Mouse (Mus musculus): ENCODE measurements around the gene Prpf19. TPM values are rescaled to one million over a fixed set of nuclear protein-coding genes. Genes with fewer than 3 reads are reported as not detected.

Prpf19 gene
- polyA plus RNA-seq, 1 experiment: 222 TPM

- H3K4me3 ChIP-seq: no peak overlapping the region
- H3K79me2 ChIP-seq (ENCODE audit: control insufficient read depth, insufficient read depth): no peaks in the 10 kb centered on the region
- no peak overlapping the region for H3ac ChIP-seq (ENCODE audit: control insufficient read depth, insufficient read length)
- no peaks in the 10 kb centered on the region for H3K36me3 ChIP-seq (ENCODE audit: control insufficient read depth, insufficient read depth)
- H3K27me3 ChIP-seq (ENCODE audit: control insufficient read depth, insufficient read depth, insufficient read length): peaks cover 10% of the 10 kb centered on the region
- TF ChIP-seq MYOG (IDR thresholded peaks at IDR 0.05; ENCODE audit: control insufficient read depth in 1 of 3, insufficient read depth in 1 of 3, insufficient read length in 2 of 3, low read depth in 2 of 3) (no peak), CEBPB (IDR thresholded peaks at IDR 0.05; ENCODE audit: insufficient read depth, poor library complexity, severe bottlenecking) (no peak), MAX (IDR thresholded peaks at IDR 0.05; ENCODE audit: low read depth) (no peak), USF1 (IDR thresholded peaks at IDR 0.05; ENCODE audit: low read depth) (no peak), REST (IDR thresholded peaks at IDR 0.05; ENCODE audit: insufficient read depth, insufficient read length) (no peak), E2F4 (IDR thresholded peaks at IDR 0.05; ENCODE audit: insufficient read depth) (no peak), POLR2AphosphoS2 (IDR thresholded peaks at IDR 0.05; ENCODE audit: insufficient read length, low read depth) (no peak), SRF (IDR thresholded peaks at IDR 0.05; ENCODE audit: control insufficient read depth, insufficient read length, low read depth) (no peak), MYOD1 (IDR thresholded peaks at IDR 0.05; ENCODE audit: control insufficient read depth in 1 of 3, insufficient read length in 2 of 3, low read depth in 2 of 3) (no peak), TCF12 (IDR thresholded peaks at IDR 0.05; ENCODE audit: insufficient read depth, poor library complexity, severe bottlenecking) (no peak), TCF3 (IDR thresholded peaks at IDR 0.05; ENCODE audit: insufficient read length, low read depth) (no peak), POLR2A (IDR thresholded peaks at IDR 0.05; ENCODE audit: insufficient read length, low read depth) (no peak)
- H3K4me2 ChIP-seq (ENCODE audit: low read depth): no peak overlapping the region
Observed at GRCm38 (mm10) chr19:10914870-10915269, 19.8 kb downstream of the Prpf19 start.

- Histone ChIP-seq H3ac (ENCODE audit: control insufficient read depth, insufficient read length) (no peak overlapping the region), H3K4me3 (no peak overlapping the region), H3K36me3 (ENCODE audit: control insufficient read depth, insufficient read depth) (no peaks in the 10 kb centered on the region), H3K4me2 (ENCODE audit: low read depth) (no peak overlapping the region), H3K79me2 (ENCODE audit: control insufficient read depth, insufficient read depth) (no peaks in the 10 kb centered on the region), H3K27me3 (ENCODE audit: control insufficient read depth, insufficient read depth, insufficient read length) (peaks cover 10% of the 10 kb centered on the region)
- TF ChIP-seq REST (IDR thresholded peaks at IDR 0.05; ENCODE audit: insufficient read depth, insufficient read length) (no peak), TCF12 (IDR thresholded peaks at IDR 0.05; ENCODE audit: insufficient read depth, poor library complexity, severe bottlenecking) (no peak)
Observed at GRCm38 (mm10) chr19:10916506-10916905, 21.5 kb downstream of the Prpf19 start.

GRCm38 (mm10) chr19:10918321-10918991, 23.4 kb downstream of the Prpf19 start:
- no peak overlapping the region for H3ac ChIP-seq (ENCODE audit: control insufficient read depth, insufficient read length)
- peaks cover 10% of the 10 kb centered on the region for H3K27me3 ChIP-seq (ENCODE audit: control insufficient read depth, insufficient read depth, insufficient read length)
- H3K4me3 ChIP-seq: no peak overlapping the region
- H3K79me2 ChIP-seq (ENCODE audit: control insufficient read depth, insufficient read depth): no peaks in the 10 kb centered on the region
- H3K36me3 ChIP-seq (ENCODE audit: control insufficient read depth, insufficient read depth): no peaks in the 10 kb centered on the region
- TF ChIP-seq TCF12 (IDR thresholded peaks at IDR 0.05; ENCODE audit: insufficient read depth, poor library complexity, severe bottlenecking) (no peak), POLR2A (IDR thresholded peaks at IDR 0.05; ENCODE audit: insufficient read length, low read depth) (no peak), SRF (IDR thresholded peaks at IDR 0.05; ENCODE audit: control insufficient read depth, insufficient read length, low read depth) (no peak)
- H3K4me2 ChIP-seq (ENCODE audit: low read depth): no peak overlapping the region

- Histone ChIP-seq H3K79me2 (ENCODE audit: control insufficient read depth, insufficient read depth) (no peaks in the 10 kb centered on the region), H3K36me3 (ENCODE audit: control insufficient read depth, insufficient read depth) (no peaks in the 10 kb centered on the region), H3K27me3 (ENCODE audit: control insufficient read depth, insufficient read depth, insufficient read length) (peaks cover 10% of the 10 kb centered on the region), H3K4me2 (ENCODE audit: low read depth) (no peak within 1 kb of the TSS), H3K4me3 (no peak within 1 kb of the TSS), H3ac (ENCODE audit: control insufficient read depth, insufficient read length) (no peak within 1 kb of the TSS)
- TF ChIP-seq USF1 (IDR thresholded peaks at IDR 0.05; ENCODE audit: low read depth): no peak
- TF ChIP-seq TCF3 (IDR thresholded peaks at IDR 0.05; ENCODE audit: insufficient read length, low read depth): no peak
- TF ChIP-seq CEBPB (IDR thresholded peaks at IDR 0.05; ENCODE audit: insufficient read depth, poor library complexity, severe bottlenecking): no peak
Observed at GRCm38 (mm10) chr19:10920532-10920931, 25.5 kb downstream of the Prpf19 start, which contains the start of gene Zp1. Gene Zp1, minus strand, starts transcription at chr19:10920632.

- Histone ChIP-seq H3ac (ENCODE audit: control insufficient read depth, insufficient read length) (no peak overlapping the region), H3K4me2 (ENCODE audit: low read depth) (no peak overlapping the region), H3K36me3 (ENCODE audit: control insufficient read depth, insufficient read depth) (no peaks in the 10 kb centered on the region), H3K4me3 (no peak overlapping the region), H3K27me3 (ENCODE audit: control insufficient read depth, insufficient read depth, insufficient read length) (peaks cover 10% of the 10 kb centered on the region), H3K79me2 (ENCODE audit: control insufficient read depth, insufficient read depth) (no peaks in the 10 kb centered on the region)
- TF ChIP-seq REST (IDR thresholded peaks at IDR 0.05; ENCODE audit: insufficient read depth, insufficient read length) (no peak), MYOG (IDR thresholded peaks at IDR 0.05; ENCODE audit: control insufficient read depth in 1 of 3, insufficient read depth in 1 of 3, insufficient read length in 2 of 3, low read depth in 2 of 3) (no peak), USF1 (IDR thresholded peaks at IDR 0.05; ENCODE audit: low read depth) (no peak), POLR2AphosphoS2 (IDR thresholded peaks at IDR 0.05; ENCODE audit: insufficient read length, low read depth) (no peak), POLR2A (IDR thresholded peaks at IDR 0.05; ENCODE audit: insufficient read length, low read depth) (no peak), CEBPB (IDR thresholded peaks at IDR 0.05; ENCODE audit: insufficient read depth, poor library complexity, severe bottlenecking) (no peak), E2F4 (IDR thresholded peaks at IDR 0.05; ENCODE audit: insufficient read depth) (no peak), MYOD1 (IDR thresholded peaks at IDR 0.05; ENCODE audit: control insufficient read depth in 1 of 3, insufficient read length in 2 of 3, low read depth in 2 of 3) (no peak), TCF12 (IDR thresholded peaks at IDR 0.05; ENCODE audit: insufficient read depth, poor library complexity, severe bottlenecking) (no peak), MAX (IDR thresholded peaks at IDR 0.05; ENCODE audit: low read depth) (no peak), TCF3 (IDR thresholded peaks at IDR 0.05; ENCODE audit: insufficient read length, low read depth) (no peak)
Observed at GRCm38 (mm10) chr19:10921058-10921457, 26.0 kb downstream of the Prpf19 start.
